Comparison of ENCODE assay signal across 8 mouse cellular contexts in the genomic region with DNA sequence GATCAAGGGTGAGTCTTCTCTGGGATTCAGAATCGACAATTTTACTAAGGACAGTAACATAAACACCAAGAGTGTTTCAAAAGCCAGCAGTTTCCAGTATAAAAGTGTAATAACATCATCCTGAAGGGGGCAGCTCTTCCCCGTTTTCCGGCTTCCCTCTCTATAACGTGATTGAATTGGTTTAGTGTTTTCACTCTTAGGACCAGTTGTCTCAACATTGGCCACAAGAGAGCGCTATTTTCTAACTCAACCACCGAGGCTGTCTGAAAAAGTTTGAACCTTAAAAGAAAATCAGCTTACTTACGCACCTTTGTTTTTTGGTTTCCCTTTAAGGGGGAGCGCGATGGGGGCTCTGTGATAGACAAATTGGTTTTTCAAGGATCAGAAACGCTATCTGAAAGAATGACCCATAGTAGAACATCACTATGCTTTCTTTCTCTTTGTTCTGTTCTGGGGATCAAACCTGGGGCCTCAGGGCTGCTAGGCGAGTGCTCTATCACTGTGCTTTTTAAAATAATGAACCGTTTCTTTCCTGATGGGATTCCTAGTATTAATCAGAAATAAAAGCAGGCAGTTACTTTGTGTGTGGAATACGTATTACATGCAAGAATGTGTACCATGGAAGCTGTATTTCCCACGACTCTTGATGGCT. TPM values are rescaled to one million over a fixed set of nuclear protein-coding genes. Genes with fewer than 3 reads are reported as not detected.
DNase-seq lines count a peak whose midpoint lies in the region; ATAC-seq and TF ChIP-seq lines count a peak whose summit lies in the region.

No protein-coding gene starts in this region.

- H3K9ac ChIP-seq in hindbrain, embryonic 11.5 days (ENCODE audit: low read depth, low read length): no peak overlapping the region
- H3K9ac ChIP-seq in lung, embryonic 14.5 days: no peak overlapping the region

- no peak overlapping the region for H3K4me2 ChIP-seq in hindbrain, embryonic 11.5 days (replicated peaks; ENCODE audit: low read depth, low read length)
- H3K4me2 ChIP-seq in lung, embryonic 14.5 days: peak overlapping the region; percentile 39

- H3K36me3 ChIP-seq in hindbrain, embryonic 11.5 days (ENCODE audit: control insufficient read depth, insufficient read depth, low read length): no peaks in the 10 kb centered on the region
- no peaks in the 10 kb centered on the region for H3K36me3 ChIP-seq in lung, embryonic 14.5 days (ENCODE audit: insufficient read depth)

- no peaks in the 10 kb centered on the region; the same call in 1 of the 2 replicates for H3K27me3 ChIP-seq in hindbrain, embryonic 11.5 days (ENCODE audit: control insufficient read depth, insufficient read depth, low read length)
- no peaks in the 10 kb centered on the region for H3K27me3 ChIP-seq in lung, embryonic 14.5 days (ENCODE audit: insufficient read depth, low read length)

- DNase-seq in MN1 (ENCODE audit: low spot score): peak; percentile 93
- DNase-seq in cerebellum, adult 9-11 months: peak; percentile 58
- peak; percentile 75 to 96 for DNase-seq in frontal cortex, adult 2 months (ENCODE audit: extremely low spot score in 1 of 2, low spot score in 1 of 2)
- peak; percentile 92 for DNase-seq in hindbrain, embryonic 11.5 days (ENCODE audit: low spot score)
- DNase-seq in layer of hippocampus, adult 9-10 months (ENCODE audit: low spot score): peak; percentile 77
- DNase-seq in lung, embryonic 14.5 days: peak; percentile 99
- peak; percentile 60 for DNase-seq in ovary, adult 18-20 months (ENCODE audit: low spot score)
- DNase-seq in thymus, postnatal 10 days (ENCODE audit: low spot score in 2 of 2): peak; percentile 78 to 90

- ATAC-seq in hindbrain, embryonic 11.5 days (ENCODE audit: low FRiP score): peak; percentile 54
- ATAC-seq in lung, embryonic 14.5 days (ENCODE audit: insufficient read depth): peak; percentile 86

- H3K4me3 ChIP-seq in hindbrain, embryonic 11.5 days (ENCODE audit: low read depth, low read length): no peak overlapping the region
- no peak overlapping the region for H3K4me3 ChIP-seq in lung, embryonic 14.5 days (ENCODE audit: low read depth, low read length)

- H3K27ac ChIP-seq in hindbrain, embryonic 11.5 days (ENCODE audit: low read depth, low read length): no peak overlapping the region
- H3K27ac ChIP-seq in lung, embryonic 14.5 days (ENCODE audit: low read depth): no peak overlapping the region

- no peaks in the 10 kb centered on the region for H3K4me1 ChIP-seq in hindbrain, embryonic 11.5 days (replicated peaks; ENCODE audit: control insufficient read depth, insufficient read depth, low read length)
- no peaks in the 10 kb centered on the region for H3K4me1 ChIP-seq in lung, embryonic 14.5 days (ENCODE audit: insufficient read depth)

- H3K9me3 ChIP-seq in hindbrain, embryonic 11.5 days (ENCODE audit: control insufficient read depth, low read length): no peaks in the 10 kb centered on the region
- no peaks in the 10 kb centered on the region for H3K9me3 ChIP-seq in lung, embryonic 14.5 days (ENCODE audit: low read depth, low read length)

- TF ChIP-seq CTCF in lung, embryonic 14.5 days (IDR thresholded peaks at IDR 0.05; ENCODE audit: low read depth): peak; percentile 89

- WGBS in hindbrain, embryonic 11.5 days: 23% methylated on average over 14 of the region's 14 CpGs
- WGBS in lung, embryonic 14.5 days: 15% methylated on average over 14 of the region's 14 CpGs

RNA-seq across cellular contexts. Expression of gene Gas2l3, which starts 18.2 kb away (rescaled TPM):
- 1.4 and 1.7 TPM in 2 replicates for polyA plus RNA-seq in frontal cortex, adult 2 months (2012; rRNA removed)
- 9.3 and 10.3 TPM in 2 replicates for polyA plus RNA-seq in hindbrain, embryonic 11.5 days (2014; fragmentation: Nextera tagmentation; extraction: Ambion mirVana)
- polyA plus RNA-seq in lung, embryonic 14.5 days (2014; fragmentation: Nextera tagmentation; extraction: Ambion mirVana): 26.3 and 28.8 TPM in 2 replicates
